Mouse (Mus musculus) urinary bladder, postnatal 14 days (tissue): ENCODE results near the gene Use1.
A peak's percentile ranks its signal among the peaks of the same experiment; 100 is the strongest.
"Not testable (repeated sequence)": the region's sequence is repeated elsewhere in the genome, so short reads cannot be mapped to it uniquely, and the experiment has no call there.

Source experiments
- DNase-seq: peaks from one replicate; pipeline ENCODE4 v3.0.0; 2021; ENCODE audit warnings: low spot score

Gene Use1

GRCm38 (mm10) chr8:71366771-71367528, at the start of gene Use1:
Gene Use1, plus strand, starts transcription at chr8:71366848.
- peak; percentile 94 for DNase-seq

- DNase-seq, result not testable (repeated sequence)
Measured at GRCm38 (mm10) chr8:71318610-71319009, 48.0 kb upstream of the Use1 start.

- not testable (repeated sequence) for DNase-seq
Measured at GRCm38 (mm10) chr8:71319760-71320159, 46.9 kb upstream of the Use1 start.

- no peak for DNase-seq
Measured at GRCm38 (mm10) chr8:71322939-71323338, 43.7 kb upstream of the Use1 start.

- DNase-seq, result no peak
Measured at GRCm38 (mm10) chr8:71324848-71325247, 41.8 kb upstream of the Use1 start.

- not testable (repeated sequence) for DNase-seq
Measured at GRCm38 (mm10) chr8:71337834-71338233, 28.8 kb upstream of the Use1 start.

GRCm38 (mm10) chr8:71340625-71341024, 26.0 kb upstream of the Use1 start:
- peak; percentile 56 for DNase-seq

- no peak for DNase-seq
Measured at GRCm38 (mm10) chr8:71346581-71346980, 20.1 kb upstream of the Use1 start.

GRCm38 (mm10) chr8:71351117-71351516, 15.5 kb upstream of the Use1 start:
- DNase-seq, result no peak

- no peak for DNase-seq
Measured at GRCm38 (mm10) chr8:71351520-71351919, 15.1 kb upstream of the Use1 start.

- no peak for DNase-seq
Measured at GRCm38 (mm10) chr8:71358026-71358425, 8.6 kb upstream of the Use1 start.

- DNase-seq, result no peak
Measured at GRCm38 (mm10) chr8:71367529-71368176, 1.0 kb downstream of the Use1 start.

- DNase-seq, result no peak
Measured at GRCm38 (mm10) chr8:71368366-71368765, 1.7 kb downstream of the Use1 start.

GRCm38 (mm10) chr8:71369040-71369718, 2.5 kb downstream of the Use1 start:
- no peak for DNase-seq

- no peak for DNase-seq
Measured at GRCm38 (mm10) chr8:71370711-71371235, 4.1 kb downstream of the Use1 start.

GRCm38 (mm10) chr8:71371236-71371848, 4.7 kb downstream of the Use1 start, which contains the start of gene Ocel1:
Gene Ocel1, plus strand, starts transcription at chr8:71371298.
- DNase-seq, result peak; percentile 98

- no peak for DNase-seq
Measured at GRCm38 (mm10) chr8:71372427-71372826, 5.8 kb downstream of the Use1 start.

- DNase-seq, result no peak
Measured at GRCm38 (mm10) chr8:71373000-71373399, 6.4 kb downstream of the Use1 start.

GRCm38 (mm10) chr8:71374616-71375206, 8.1 kb downstream of the Use1 start:
- DNase-seq, result no peak

- peak; percentile 77 for DNase-seq
Measured at GRCm38 (mm10) chr8:71375581-71376422, 9.2 kb downstream of the Use1 start.
